Mouse (Mus musculus) forebrain, embryonic 12.5 days (tissue): ENCODE measurements at regions not wholly inside any gene's neighbourhood (a gene's known extent, or its start where the extent isn't known, plus 50 kb on each side); places are given as distances from the start of the nearest gene placed in this dataset.

Source experiments
- ATAC-seq: fragments of 200-750 bp; cut with Nextera tagmentation; 2 replicates; pipeline ENCODE4 v1.8.0; 2017; ENCODE audit warnings: moderate TSS enrichment; ENCODE audit not compliant: low FRiP score
- H3K27ac ChIP-seq: fragments of 300-500 bp; sonication (generic); 2 replicates; pipeline ENCODE4 v1.5.1; 2016; ENCODE audit warnings: mild to moderate bottlenecking
- H3K27me3 ChIP-seq: fragments of 300-500 bp; sonication (generic); 2 replicates; pipeline ENCODE4 v1.6.1; 2016; ENCODE audit warnings: mild to moderate bottlenecking
- H3K36me3 ChIP-seq: fragments of 300-500 bp; sonication (generic); replicated peaks from 2 replicates; pipeline ENCODE4 v1.6.1; 2016; ENCODE audit warnings: mild to moderate bottlenecking
- H3K4me1 ChIP-seq: fragments of 300-500 bp; sonication (generic); 2 replicates; pipeline ENCODE4 v1.6.1; 2016
- H3K4me2 ChIP-seq: fragments of 300-500 bp; sonication (generic); 2 replicates; pipeline ENCODE4 v1.6.1; 2016; ENCODE audit warnings: mild to moderate bottlenecking, moderate library complexity
- H3K4me3 ChIP-seq: fragments of 300-500 bp; sonication (generic); replicated peaks from 2 replicates; pipeline ENCODE4 v1.5.1; 2016; ENCODE audit warnings: mild to moderate bottlenecking
- H3K9ac ChIP-seq: fragments of 300-500 bp; sonication (generic); 2 replicates; pipeline ENCODE4 v1.6.1; 2016; ENCODE audit warnings: mild to moderate bottlenecking
- H3K9me3 ChIP-seq: fragments of 300-500 bp; sonication (generic); 2 replicates; pipeline ENCODE4 v1.6.1; 2016
- WGBS: fragments of 180-500 bp; shearing (Covaris S2); methylation state at CpG from one replicate; pipeline ENCODE4 v1.1.7; 2016; 5-methylcytosine and 5-hydroxymethylcytosine counted together

- H3K9ac ChIP-seq = no peak overlapping the region
- H3K27me3 ChIP-seq = 0 out of 2 replicates have a peak, but pooled peaks cover 7% of the 10 kb centered on the region
- 84% methylated on average over 5 of the region's 5 CpGs for WGBS
- H3K36me3 ChIP-seq = no peaks in the 10 kb centered on the region
- no peak for ATAC-seq
- H3K27ac ChIP-seq = no peak overlapping the region
- H3K9me3 ChIP-seq = no peaks in the 10 kb centered on the region
- H3K4me1 ChIP-seq = peaks cover 11% of the 10 kb centered on the region; the same call in 1 of the 2 replicates
- H3K4me2 ChIP-seq = no peak overlapping the region
- no peak overlapping the region for H3K4me3 ChIP-seq
These were observed 112.0 kb upstream of the Mycn start for GRCm38 (mm10) chr12:13053746-13054145.

GRCm38 (mm10) chr12:13052845-13053623 is 111.3 kb upstream of the Mycn start:
- no peaks in the 10 kb centered on the region for H3K36me3 ChIP-seq
- 0 out of 2 replicates have a peak, but pooled peaks cover 7% of the 10 kb centered on the region for H3K27me3 ChIP-seq
- H3K4me3 ChIP-seq = no peak overlapping the region
- WGBS = 70% methylated on average over 9 of the region's 9 CpGs
- ATAC-seq = no peak
- H3K9ac ChIP-seq = no peak overlapping the region
- H3K4me1 ChIP-seq = peaks cover 11% of the 10 kb centered on the region
- no peak overlapping the region for H3K4me2 ChIP-seq
- H3K9me3 ChIP-seq = no peaks in the 10 kb centered on the region
- H3K27ac ChIP-seq = no peak overlapping the region

- ATAC-seq = no peak; the same call in 1 of the 2 replicates
- Histone ChIP-seq H3K4me2 (no peak overlapping the region), H3K36me3 (no peaks in the 10 kb centered on the region), H3K27ac (no peak overlapping the region), H3K9ac (no peak overlapping the region), H3K4me1 (peaks cover 11% of the 10 kb centered on the region), H3K4me3 (no peak overlapping the region), H3K9me3 (no peaks in the 10 kb centered on the region), H3K27me3 (0 out of 2 replicates have a peak, but pooled peaks cover 7% of the 10 kb centered on the region)
- 33% methylated on average over 6 of the region's 6 CpGs for WGBS
These were observed 110.5 kb upstream of the Mycn start for GRCm38 (mm10) chr12:13052164-13052563.

GRCm38 (mm10) chr12:13049659-13050058 is 107.9 kb upstream of the Mycn start:
- ATAC-seq = no peak
- H3K9me3 ChIP-seq = no peaks in the 10 kb centered on the region

GRCm38 (mm10) chr12:13048168-13048727 is 106.5 kb upstream of the Mycn start:
- ATAC-seq = no peak
- no peak overlapping the region for H3K27ac ChIP-seq

More at GRCm38 (mm10) chr12:13049659-13050058, 107.9 kb upstream of the Mycn start:
- H3K27me3 ChIP-seq = 0 out of 2 replicates have a peak, but pooled peaks cover 7% of the 10 kb centered on the region
- H3K27ac ChIP-seq = no peak overlapping the region
- H3K9ac ChIP-seq = no peak overlapping the region
- no peak overlapping the region for H3K4me2 ChIP-seq
- no peaks in the 10 kb centered on the region for H3K36me3 ChIP-seq
- no peak overlapping the region for H3K4me3 ChIP-seq
- peaks cover 11% of the 10 kb centered on the region for H3K4me1 ChIP-seq
- 76% methylated on average over 8 of the region's 8 CpGs for WGBS

GRCm38 (mm10) chr12:13042934-13043333 is 101.2 kb upstream of the Mycn start:
- 41% methylated on average over 7 of the region's 7 CpGs for WGBS
- peaks cover 7% of the 10 kb centered on the region; the same call in 1 of the 2 replicates for H3K27me3 ChIP-seq
- no peak overlapping the region for H3K4me2 ChIP-seq
- no peak overlapping the region for H3K4me3 ChIP-seq
- H3K9me3 ChIP-seq = no peaks in the 10 kb centered on the region
- H3K9ac ChIP-seq = no peak overlapping the region
- H3K27ac ChIP-seq = no peak overlapping the region
- H3K36me3 ChIP-seq = no peaks in the 10 kb centered on the region
- peaks cover 12% of the 10 kb centered on the region for H3K4me1 ChIP-seq
- ATAC-seq = no peak

More at GRCm38 (mm10) chr12:13048168-13048727, 106.5 kb upstream of the Mycn start:
- Histone ChIP-seq H3K36me3 (no peaks in the 10 kb centered on the region), H3K27me3 (peaks cover 6% of the 10 kb centered on the region; the same call in 1 of the 2 replicates), H3K4me3 (no peak overlapping the region), H3K9me3 (no peaks in the 10 kb centered on the region), H3K9ac (no peak overlapping the region), H3K4me1 (peaks cover 18% of the 10 kb centered on the region), H3K4me2 (no peak overlapping the region)
- WGBS = 22% methylated on average over 13 of the region's 13 CpGs

- 76% methylated on average over 5 of the region's 5 CpGs for WGBS
- peak; percentile 4; the same call in 1 of the 2 replicates for ATAC-seq
- no peak overlapping the region for H3K27ac ChIP-seq
These were observed 93.5 kb upstream of the Mycn start for GRCm38 (mm10) chr12:13035108-13035741.

GRCm38 (mm10) chr12:13030333-13030732 is 88.6 kb upstream of the Mycn start:
- WGBS = 88% methylated on average over 7 of the region's 7 CpGs
- ATAC-seq = no peak

More at GRCm38 (mm10) chr12:13035108-13035741, 93.5 kb upstream of the Mycn start:
- Histone ChIP-seq H3K27me3 (no peaks in the 10 kb centered on the region), H3K9ac (no peak overlapping the region), H3K36me3 (no peaks in the 10 kb centered on the region), H3K4me2 (no peak overlapping the region), H3K9me3 (no peaks in the 10 kb centered on the region), H3K4me1 (no peaks in the 10 kb centered on the region), H3K4me3 (no peak overlapping the region)

GRCm38 (mm10) chr12:13028086-13028485 is 86.4 kb upstream of the Mycn start:
- Histone ChIP-seq H3K9ac (no peak overlapping the region), H3K27me3 (no peaks in the 10 kb centered on the region), H3K4me3 (no peak overlapping the region), H3K27ac (no peak overlapping the region), H3K9me3 (no peaks in the 10 kb centered on the region), H3K36me3 (no peaks in the 10 kb centered on the region), H3K4me2 (no peak overlapping the region), H3K4me1 (peaks cover 17% of the 10 kb centered on the region)
- no peak for ATAC-seq
- WGBS = 65% methylated on average over 3 of the region's 3 CpGs

More at GRCm38 (mm10) chr12:13030333-13030732, 88.6 kb upstream of the Mycn start:
- Histone ChIP-seq H3K4me3 (no peak overlapping the region), H3K9ac (no peak overlapping the region), H3K36me3 (no peaks in the 10 kb centered on the region), H3K27ac (no peak overlapping the region), H3K4me2 (no peak overlapping the region), H3K9me3 (no peaks in the 10 kb centered on the region), H3K4me1 (peaks cover 6% of the 10 kb centered on the region), H3K27me3 (no peaks in the 10 kb centered on the region)

GRCm38 (mm10) chr12:13026041-13026580 is 84.4 kb upstream of the Mycn start:
- no peak overlapping the region for H3K4me2 ChIP-seq
- no peak overlapping the region for H3K9ac ChIP-seq
- no peak overlapping the region for H3K27ac ChIP-seq
- no peak overlapping the region for H3K4me3 ChIP-seq
- no peaks in the 10 kb centered on the region for H3K36me3 ChIP-seq
- ATAC-seq = peak; percentile 62; the same call in 1 of the 2 replicates
- peaks cover 17% of the 10 kb centered on the region for H3K4me1 ChIP-seq
- H3K27me3 ChIP-seq = no peaks in the 10 kb centered on the region
- 49% methylated on average over 7 of the region's 7 CpGs for WGBS
- no peaks in the 10 kb centered on the region for H3K9me3 ChIP-seq

- Histone ChIP-seq H3K4me1 (peaks cover 17% of the 10 kb centered on the region), H3K27ac (0 out of 2 replicates have a peak overlapping the region, but pooled peaks have one; percentile 9), H3K4me2 (no peak overlapping the region), H3K27me3 (no peaks in the 10 kb centered on the region), H3K9ac (no peak overlapping the region), H3K9me3 (no peaks in the 10 kb centered on the region), H3K4me3 (no peak overlapping the region), H3K36me3 (no peaks in the 10 kb centered on the region)
- peak; percentile 74 for ATAC-seq
- 23% methylated on average over 8 of the region's 8 CpGs for WGBS
These were observed 82.6 kb upstream of the Mycn start for GRCm38 (mm10) chr12:13024215-13024841.
